Mouse (Mus musculus): ENCODE data around the gene Pgk1. TPM values are rescaled to one million over a fixed set of nuclear protein-coding genes. Genes with fewer than 3 reads are reported as not detected.
"Not testable (repeated sequence)": the region's sequence is repeated elsewhere in the genome, so short reads cannot be mapped to it uniquely, and the experiment has no call there.

The Pgk1 gene
- polyA plus RNA-seq, 1 experiment: 67.9 TPM

DNA sequence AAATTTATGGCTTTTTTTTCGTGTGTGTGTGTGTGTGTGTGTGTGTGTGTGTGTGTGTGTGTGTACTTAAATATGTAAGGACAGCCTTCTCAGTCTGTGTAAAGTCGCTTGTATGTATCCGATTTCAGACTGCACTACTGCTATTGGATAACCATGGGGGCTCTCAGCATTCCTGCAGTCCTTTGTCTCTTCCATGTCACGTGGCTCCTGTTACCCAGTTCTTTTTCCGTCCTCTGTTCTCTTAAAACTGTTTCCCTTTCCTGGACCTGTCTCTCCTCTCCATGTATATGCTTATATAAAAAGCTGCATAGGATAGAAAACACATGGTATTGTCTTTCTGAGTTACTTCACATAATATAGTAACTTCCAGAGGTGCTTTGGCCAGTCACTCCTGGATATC lies 1.2 kb upstream of the Pgk1 start:
- no peaks in the 10 kb centered on the region for H3K27me3 ChIP-seq (ENCODE audit: control insufficient read depth, insufficient read depth, low read length)
- H3K4me3 ChIP-seq (ENCODE audit: low read depth, low read length): no peak overlapping the region
- WGBS: 55% methylated on average over 5 of the region's 5 CpGs
- H3K36me3 ChIP-seq (ENCODE audit: control insufficient read depth, insufficient read depth, low read length): peaks cover 2% of the 10 kb centered on the region; the same call in 1 of the 2 replicates
- H3K4me1 ChIP-seq (ENCODE audit: control insufficient read depth, insufficient read depth, insufficient read length, low read length): peaks cover 8% of the 10 kb centered on the region; the same call in 1 of the 2 replicates
- no peak for TF ChIP-seq POLR2A (IDR thresholded peaks at IDR 0.05; ENCODE audit: low read depth, low read length)
- TF ChIP-seq CTCF (IDR thresholded peaks at IDR 0.05; ENCODE audit: extremely low read depth, insufficient read length, insufficient replicate concordance, low read depth, low read length): no peak
- H3K27ac ChIP-seq (ENCODE audit: insufficient read depth, low read depth, low read length): peak overlapping the region; percentile 67; the same call in 1 of the 2 replicates

DNA sequence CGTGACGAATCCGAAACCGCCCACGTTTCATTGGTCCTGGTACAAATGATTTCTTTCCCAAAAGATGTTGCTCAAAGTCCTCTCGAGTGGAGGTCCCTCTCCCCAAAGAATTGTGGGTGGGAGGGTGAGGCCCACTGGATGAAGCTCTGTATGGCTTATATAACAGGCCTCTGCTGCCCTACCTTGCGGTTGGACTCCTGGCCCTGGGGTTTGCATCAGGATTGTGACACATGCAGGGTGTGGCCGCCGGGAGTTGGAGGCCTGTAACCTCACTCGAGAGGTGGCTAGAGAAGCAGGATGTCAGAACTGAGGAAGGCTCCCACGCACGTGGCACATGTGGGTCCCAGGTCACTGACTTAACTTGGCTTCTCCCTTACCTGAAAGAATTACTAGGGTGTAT lies 837 bp downstream of the Pgk1 start:
- Histone ChIP-seq H3K27ac (ENCODE audit: insufficient read depth, low read depth, low read length) (peak overlapping the region; percentile 94), H3K4me1 (ENCODE audit: control insufficient read depth, insufficient read depth, insufficient read length, low read length) (peaks cover 8% of the 10 kb centered on the region; the same call in 1 of the 2 replicates), H3K36me3 (ENCODE audit: control insufficient read depth, insufficient read depth, low read length) (peaks cover 4% of the 10 kb centered on the region; the same call in 1 of the 2 replicates), H3K4me3 (ENCODE audit: low read depth, low read length) (peak overlapping the region; percentile 92), H3K27me3 (ENCODE audit: control insufficient read depth, insufficient read depth, low read length) (no peaks in the 10 kb centered on the region)
- TF ChIP-seq CTCF (IDR thresholded peaks at IDR 0.05; ENCODE audit: extremely low read depth, insufficient read length, insufficient replicate concordance, low read depth, low read length): no peak
- TF ChIP-seq POLR2A (IDR thresholded peaks at IDR 0.05; ENCODE audit: low read depth, low read length): no peak
- WGBS: 20% methylated on average over 12 of the region's 12 CpGs

DNA sequence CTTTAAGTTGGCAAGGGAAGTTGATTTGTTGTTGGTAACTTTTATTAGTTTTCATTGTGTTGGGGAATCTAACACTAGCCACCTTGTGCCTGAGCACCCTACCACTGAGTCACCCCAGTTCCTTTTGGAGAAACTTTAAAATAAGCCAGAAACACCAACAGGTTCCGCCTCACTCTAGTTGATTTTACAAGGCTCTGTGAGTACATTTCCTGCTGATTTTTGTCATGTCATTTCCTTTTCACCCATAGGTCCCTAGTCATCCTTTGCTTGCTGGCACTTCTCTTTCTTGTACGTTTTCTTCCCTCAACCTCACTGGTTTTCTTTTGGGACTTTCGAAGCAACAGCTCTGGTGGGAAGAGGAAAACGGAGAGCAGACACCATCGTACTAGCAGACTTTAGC lies 2.5 kb downstream of the Pgk1 start:
- H3K4me3 ChIP-seq (ENCODE audit: low read depth, low read length): no peak overlapping the region
- H3K4me1 ChIP-seq (ENCODE audit: control insufficient read depth, insufficient read depth, insufficient read length, low read length): peaks cover 7% of the 10 kb centered on the region; the same call in 1 of the 2 replicates
- WGBS: 57% methylated on average over 5 of the region's 5 CpGs
- H3K36me3 ChIP-seq (ENCODE audit: control insufficient read depth, insufficient read depth, low read length): peaks cover 9% of the 10 kb centered on the region; the same call in 1 of the 2 replicates
- H3K27me3 ChIP-seq (ENCODE audit: control insufficient read depth, insufficient read depth, low read length): no peaks in the 10 kb centered on the region
- no peak for TF ChIP-seq POLR2A (IDR thresholded peaks at IDR 0.05; ENCODE audit: low read depth, low read length)
- no peak for TF ChIP-seq CTCF (IDR thresholded peaks at IDR 0.05; ENCODE audit: extremely low read depth, insufficient read length, insufficient replicate concordance, low read depth, low read length)
- H3K27ac ChIP-seq (ENCODE audit: insufficient read depth, low read depth, low read length): no peak overlapping the region

DNA sequence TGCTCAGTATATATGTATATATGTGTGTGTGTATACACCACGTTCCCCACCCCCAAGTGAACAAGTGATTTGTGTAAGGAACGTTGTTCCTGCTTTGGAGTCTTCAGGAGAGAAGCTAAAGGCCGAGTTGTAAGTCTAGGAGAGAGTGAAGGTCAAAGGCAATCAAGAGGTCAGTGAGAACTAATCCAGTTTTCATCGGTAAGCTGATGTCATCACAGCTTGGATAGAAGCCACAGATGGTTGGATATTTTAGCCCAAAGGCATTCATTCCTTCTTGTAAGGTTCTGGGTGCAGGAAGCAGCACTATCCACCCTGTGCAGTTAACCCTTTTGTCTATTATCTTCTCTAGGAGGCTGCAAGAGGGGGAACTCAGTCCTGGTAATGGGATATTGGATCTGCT lies 3.2 kb downstream of the Pgk1 start:
- H3K4me3 ChIP-seq (ENCODE audit: low read depth, low read length): no peak overlapping the region
- WGBS: 27% methylated on average over 4 of the region's 4 CpGs
- H3K36me3 ChIP-seq (ENCODE audit: control insufficient read depth, insufficient read depth, low read length): peaks cover 12% of the 10 kb centered on the region; the same call in 1 of the 2 replicates
- no peak overlapping the region for H3K27ac ChIP-seq (ENCODE audit: insufficient read depth, low read depth, low read length)
- H3K4me1 ChIP-seq (ENCODE audit: control insufficient read depth, insufficient read depth, insufficient read length, low read length): peaks cover 6% of the 10 kb centered on the region; the same call in 1 of the 2 replicates
- no peak for TF ChIP-seq CTCF (IDR thresholded peaks at IDR 0.05; ENCODE audit: extremely low read depth, insufficient read length, insufficient replicate concordance, low read depth, low read length)
- no peaks in the 10 kb centered on the region for H3K27me3 ChIP-seq (ENCODE audit: control insufficient read depth, insufficient read depth, low read length)

DNA sequence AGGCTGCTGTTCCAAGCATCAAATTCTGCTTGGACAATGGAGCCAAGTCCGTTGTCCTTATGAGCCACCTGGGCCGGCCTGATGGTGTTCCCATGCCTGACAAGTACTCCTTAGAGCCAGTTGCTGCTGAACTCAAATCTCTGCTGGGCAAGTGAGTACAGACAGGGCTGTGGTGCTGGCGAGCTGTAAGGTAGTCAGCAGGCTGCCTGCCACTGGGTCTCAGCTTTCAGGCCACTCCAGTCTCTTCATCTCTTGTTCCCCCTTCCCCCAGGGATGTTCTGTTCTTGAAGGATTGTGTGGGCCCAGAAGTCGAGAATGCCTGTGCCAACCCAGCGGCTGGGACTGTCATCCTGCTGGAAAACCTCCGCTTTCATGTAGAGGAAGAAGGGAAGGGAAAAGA lies 7.5 kb downstream of the Pgk1 start:
- peaks cover 39% of the 10 kb centered on the region for H3K36me3 ChIP-seq (ENCODE audit: control insufficient read depth, insufficient read depth, low read length)
- not testable (repeated sequence) for H3K4me3 ChIP-seq (ENCODE audit: low read depth, low read length); H3K27ac ChIP-seq (ENCODE audit: insufficient read depth, low read depth, low read length); H3K4me1 ChIP-seq (ENCODE audit: control insufficient read depth, insufficient read depth, insufficient read length, low read length); H3K27me3 ChIP-seq (ENCODE audit: control insufficient read depth, insufficient read depth, low read length)
- 80% methylated on average over 6 of the region's 6 CpGs for WGBS

DNA sequence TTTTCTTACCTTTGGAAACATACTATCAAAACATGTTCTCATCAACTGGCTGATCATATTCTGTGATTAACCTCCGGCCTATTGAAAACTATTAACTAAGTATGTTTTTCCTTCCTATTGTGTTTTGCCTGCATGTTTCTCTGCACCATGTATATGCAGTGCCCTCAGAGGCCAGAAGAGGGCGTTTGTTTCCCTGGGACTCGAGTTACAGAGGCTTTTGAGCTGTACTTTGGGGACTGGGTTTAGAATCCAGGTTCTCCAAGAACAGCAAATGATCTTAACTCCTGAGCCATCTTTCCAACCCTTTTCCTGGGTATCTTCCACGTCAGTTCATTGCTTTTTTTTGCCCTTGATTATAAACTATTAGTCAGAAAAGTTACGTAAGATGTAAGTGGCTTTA lies 10.4 kb downstream of the Pgk1 start:
- H3K27me3 ChIP-seq (ENCODE audit: control insufficient read depth, insufficient read depth, low read length): no peaks in the 10 kb centered on the region
- H3K27ac ChIP-seq (ENCODE audit: insufficient read depth, low read depth, low read length): no peak overlapping the region
- no peaks in the 10 kb centered on the region for H3K4me1 ChIP-seq (ENCODE audit: control insufficient read depth, insufficient read depth, insufficient read length, low read length)
- WGBS: 68% methylated on average over 5 of the region's 5 CpGs
- H3K36me3 ChIP-seq (ENCODE audit: control insufficient read depth, insufficient read depth, low read length): peaks cover 49% of the 10 kb centered on the region
- TF ChIP-seq POLR2A (IDR thresholded peaks at IDR 0.05; ENCODE audit: low read depth, low read length) (no peak), CTCF (IDR thresholded peaks at IDR 0.05; ENCODE audit: extremely low read depth, insufficient read length, insufficient replicate concordance, low read depth, low read length) (no peak)
- no peak overlapping the region for H3K4me3 ChIP-seq (ENCODE audit: low read depth, low read length)

DNA sequence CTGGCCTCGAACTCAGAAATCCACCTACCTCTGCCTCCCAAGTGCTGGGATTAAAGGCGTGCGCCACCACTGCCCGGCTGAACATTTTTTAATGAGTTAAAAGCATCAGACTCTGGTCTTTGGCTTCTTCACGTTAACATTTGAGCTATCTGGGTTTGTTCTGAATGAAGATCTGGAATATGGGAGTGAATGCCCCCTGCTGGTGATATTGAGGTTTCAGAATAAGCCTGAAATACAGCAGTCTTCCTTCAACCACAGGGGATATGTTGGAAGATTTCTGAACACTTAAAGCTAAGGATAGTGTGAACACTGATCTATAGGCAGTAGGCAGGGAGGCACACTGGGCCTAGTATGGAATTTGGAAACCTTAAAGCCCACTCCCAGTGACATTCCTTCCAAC lies 12.0 kb downstream of the Pgk1 start:
- peaks cover 53% of the 10 kb centered on the region for H3K36me3 ChIP-seq (ENCODE audit: control insufficient read depth, insufficient read depth, low read length)
- H3K4me1 ChIP-seq (ENCODE audit: control insufficient read depth, insufficient read depth, insufficient read length, low read length): no peaks in the 10 kb centered on the region
- 80% methylated on average over 5 of the region's 5 CpGs for WGBS
- TF ChIP-seq CTCF (IDR thresholded peaks at IDR 0.05; ENCODE audit: extremely low read depth, insufficient read length, insufficient replicate concordance, low read depth, low read length): no peak
- no peak for TF ChIP-seq POLR2A (IDR thresholded peaks at IDR 0.05; ENCODE audit: low read depth, low read length)
- H3K4me3 ChIP-seq (ENCODE audit: low read depth, low read length): no peak overlapping the region
- no peak overlapping the region for H3K27ac ChIP-seq (ENCODE audit: insufficient read depth, low read depth, low read length)
- H3K27me3 ChIP-seq (ENCODE audit: control insufficient read depth, insufficient read depth, low read length): no peaks in the 10 kb centered on the region

DNA sequence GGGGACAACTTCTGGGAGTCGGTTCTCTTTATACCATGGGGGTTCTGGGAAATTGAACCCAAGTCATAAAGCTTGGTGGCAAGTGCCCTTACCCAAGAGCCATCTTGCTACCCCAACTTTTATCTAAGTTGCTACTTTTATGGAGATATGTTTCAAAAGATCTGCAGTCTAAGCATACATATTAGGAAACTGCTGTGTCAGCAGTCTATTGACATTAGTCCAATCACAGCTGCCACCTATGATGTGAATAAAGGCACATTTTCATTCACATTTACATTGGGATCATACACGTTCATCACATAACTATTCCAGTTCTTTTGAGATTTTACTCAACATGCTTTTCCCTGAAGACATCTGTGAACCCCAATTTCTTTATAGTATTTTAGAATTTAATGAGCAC lies 22.2 kb downstream of the Pgk1 start:
- H3K27ac ChIP-seq (ENCODE audit: insufficient read depth, low read depth, low read length): no peak overlapping the region
- no peak overlapping the region for H3K4me3 ChIP-seq (ENCODE audit: low read depth, low read length)
- H3K27me3 ChIP-seq (ENCODE audit: control insufficient read depth, insufficient read depth, low read length): no peaks in the 10 kb centered on the region
- no peaks in the 10 kb centered on the region for H3K4me1 ChIP-seq (ENCODE audit: control insufficient read depth, insufficient read depth, insufficient read length, low read length)
- H3K36me3 ChIP-seq (ENCODE audit: control insufficient read depth, insufficient read depth, low read length): peaks cover 2% of the 10 kb centered on the region; the same call in 1 of the 2 replicates
- WGBS: 83% methylated on average over 2 of the region's 2 CpGs
- TF ChIP-seq POLR2A (IDR thresholded peaks at IDR 0.05; ENCODE audit: low read depth, low read length): no peak
